Mouse (Mus musculus): ENCODE measurements around the gene Scamp2. TPM values are rescaled to one million over a fixed set of nuclear protein-coding genes. Genes with fewer than 3 reads are reported as not detected.

Gene Scamp2
- polyA plus RNA-seq, 1 experiment from 2014 or later: 92.3 TPM

GRCm38 (mm10) chr9:57554753-57555152 is 6.0 kb upstream of the Scamp2 start:
- Histone ChIP-seq H3K4me3 (ENCODE audit: low read depth, low read length) (no peak overlapping the region), H3K36me3 (ENCODE audit: control insufficient read depth, insufficient read depth) (no peaks in the 10 kb centered on the region), H3K9ac (ENCODE audit: low read depth, low read length) (no peak overlapping the region), H3K27me3 (replicated peaks; ENCODE audit: control insufficient read depth, insufficient read depth, low read length) (no peaks in the 10 kb centered on the region), H3K9me3 (ENCODE audit: control insufficient read depth) (no peaks in the 10 kb centered on the region), H3K4me1 (replicated peaks; ENCODE audit: control insufficient read depth, insufficient read depth, low read length) (peaks cover 2% of the 10 kb centered on the region; the same call in 1 of the 2 replicates), H3K4me2 (replicated peaks; ENCODE audit: low read depth) (no peak overlapping the region), H3K27ac (ENCODE audit: low read depth, low read length) (no peak overlapping the region)
- no peak for ATAC-seq
- TF ChIP-seq CTCF (IDR thresholded peaks at IDR 0.05; ENCODE audit: low read depth): no peak
- WGBS: 70% methylated on average over 3 of the region's 3 CpGs

GRCm38 (mm10) chr9:57557215-57557614 is 3.5 kb upstream of the Scamp2 start:
- TF ChIP-seq CTCF (IDR thresholded peaks at IDR 0.05; ENCODE audit: low read depth): no peak
- H3K4me1 ChIP-seq (replicated peaks; ENCODE audit: control insufficient read depth, insufficient read depth, low read length): peaks cover 4% of the 10 kb centered on the region; the same call in 1 of the 2 replicates
- no peaks in the 10 kb centered on the region for H3K27me3 ChIP-seq (replicated peaks; ENCODE audit: control insufficient read depth, insufficient read depth, low read length)
- no peak overlapping the region for H3K4me2 ChIP-seq (replicated peaks; ENCODE audit: low read depth)
- no peaks in the 10 kb centered on the region for H3K36me3 ChIP-seq (ENCODE audit: control insufficient read depth, insufficient read depth)
- ATAC-seq: no peak
- WGBS: 79% methylated on average over 3 of the region's 3 CpGs
- H3K4me3 ChIP-seq (ENCODE audit: low read depth, low read length): no peak overlapping the region
- no peak overlapping the region for H3K27ac ChIP-seq (ENCODE audit: low read depth, low read length)
- no peak overlapping the region for H3K9ac ChIP-seq (ENCODE audit: low read depth, low read length)
- H3K9me3 ChIP-seq (ENCODE audit: control insufficient read depth): no peaks in the 10 kb centered on the region

GRCm38 (mm10) chr9:57558625-57559024 is 2.1 kb upstream of the Scamp2 start:
- Histone ChIP-seq H3K4me3 (ENCODE audit: low read depth, low read length) (no peak overlapping the region), H3K4me2 (replicated peaks; ENCODE audit: low read depth) (no peak overlapping the region), H3K27ac (ENCODE audit: low read depth, low read length) (no peak overlapping the region), H3K27me3 (replicated peaks; ENCODE audit: control insufficient read depth, insufficient read depth, low read length) (no peaks in the 10 kb centered on the region), H3K4me1 (replicated peaks; ENCODE audit: control insufficient read depth, insufficient read depth, low read length) (peaks cover 15% of the 10 kb centered on the region), H3K36me3 (ENCODE audit: control insufficient read depth, insufficient read depth) (no peaks in the 10 kb centered on the region), H3K9ac (ENCODE audit: low read depth, low read length) (no peak overlapping the region), H3K9me3 (ENCODE audit: control insufficient read depth) (no peaks in the 10 kb centered on the region)
- no peak for ATAC-seq
- 85% methylated on average over 4 of the region's 4 CpGs for WGBS
- no peak for TF ChIP-seq CTCF (IDR thresholded peaks at IDR 0.05; ENCODE audit: low read depth)

- no peaks in the 10 kb centered on the region for H3K36me3 ChIP-seq (ENCODE audit: control insufficient read depth, insufficient read depth)
- no peak for ATAC-seq
- H3K27ac ChIP-seq (ENCODE audit: low read depth, low read length): no peak overlapping the region
- H3K9me3 ChIP-seq (ENCODE audit: control insufficient read depth): no peaks in the 10 kb centered on the region
- H3K4me2 ChIP-seq (replicated peaks; ENCODE audit: low read depth): no peak overlapping the region
- H3K27me3 ChIP-seq (replicated peaks; ENCODE audit: control insufficient read depth, insufficient read depth, low read length): no peaks in the 10 kb centered on the region
- no peak overlapping the region for H3K4me3 ChIP-seq (ENCODE audit: low read depth, low read length)
- TF ChIP-seq CTCF (IDR thresholded peaks at IDR 0.05; ENCODE audit: low read depth): no peak
- H3K9ac ChIP-seq (ENCODE audit: low read depth, low read length): no peak overlapping the region
- peaks cover 18% of the 10 kb centered on the region for H3K4me1 ChIP-seq (replicated peaks; ENCODE audit: control insufficient read depth, insufficient read depth, low read length)
- WGBS: 68% methylated on average over 2 of the region's 2 CpGs
Observed at GRCm38 (mm10) chr9:57559568-57559967, 1.2 kb upstream of the Scamp2 start.

GRCm38 (mm10) chr9:57560263-57560662 is 480 bp upstream of the Scamp2 start:
- Histone ChIP-seq H3K4me1 (replicated peaks; ENCODE audit: control insufficient read depth, insufficient read depth, low read length) (peaks cover 18% of the 10 kb centered on the region), H3K4me3 (ENCODE audit: low read depth, low read length) (peak overlapping the region; percentile 50), H3K4me2 (replicated peaks; ENCODE audit: low read depth) (peak overlapping the region; percentile 64), H3K9me3 (ENCODE audit: control insufficient read depth) (no peaks in the 10 kb centered on the region), H3K27me3 (replicated peaks; ENCODE audit: control insufficient read depth, insufficient read depth, low read length) (no peaks in the 10 kb centered on the region), H3K9ac (ENCODE audit: low read depth, low read length) (no peak overlapping the region; the same call in 1 of the 2 replicates), H3K36me3 (ENCODE audit: control insufficient read depth, insufficient read depth) (no peaks in the 10 kb centered on the region), H3K27ac (ENCODE audit: low read depth, low read length) (0 out of 2 replicates have a peak overlapping the region, but pooled peaks have one; percentile 17)
- ATAC-seq: no peak
- 26% methylated on average over 7 of the region's 7 CpGs for WGBS
- no peak for TF ChIP-seq CTCF (IDR thresholded peaks at IDR 0.05; ENCODE audit: low read depth)

- H3K9me3 ChIP-seq (ENCODE audit: control insufficient read depth): no peaks in the 10 kb centered on the region
- H3K36me3 ChIP-seq (ENCODE audit: control insufficient read depth, insufficient read depth): no peaks in the 10 kb centered on the region
- peak overlapping the region; percentile 46; the same call in 1 of the 2 replicates for H3K9ac ChIP-seq (ENCODE audit: low read depth, low read length)
- ATAC-seq: peak; percentile 4; the same call in 1 of the 2 replicates
- peak overlapping the region; percentile 64 for H3K4me2 ChIP-seq (replicated peaks; ENCODE audit: low read depth)
- WGBS: 52% methylated on average over 13 of the region's 13 CpGs
- H3K27me3 ChIP-seq (replicated peaks; ENCODE audit: control insufficient read depth, insufficient read depth, low read length): no peaks in the 10 kb centered on the region
- peaks cover 18% of the 10 kb centered on the region for H3K4me1 ChIP-seq (replicated peaks; ENCODE audit: control insufficient read depth, insufficient read depth, low read length)
- peak overlapping the region; percentile 74 for H3K27ac ChIP-seq (ENCODE audit: low read depth, low read length)
- peak overlapping the region; percentile 50 for H3K4me3 ChIP-seq (ENCODE audit: low read depth, low read length)
- TF ChIP-seq CTCF (IDR thresholded peaks at IDR 0.05; ENCODE audit: low read depth): no peak
Observed at GRCm38 (mm10) chr9:57561711-57562099, 962 bp downstream of the Scamp2 start.

Measured in intestine, postnatal 0 days (tissue).